Mouse (Mus musculus) hindbrain, embryonic 16.5 days (tissue): ENCODE measurements at regions not wholly inside any gene's neighbourhood (a gene's known extent, or its start where the extent isn't known, plus 50 kb on each side); places are given as distances from the start of the nearest gene placed in this dataset.

ENCODE experiments used
- ATAC-seq: fragments of 200-750 bp; cut with Nextera tagmentation; 2 replicates; pipeline ENCODE4 v1.8.0; 2017; ENCODE audit warnings: moderate TSS enrichment, moderate library complexity
- H3K27ac ChIP-seq: fragments of 300-500 bp; sonication (generic); 2 replicates; pipeline ENCODE4 v1.5.1; 2014; ENCODE audit warnings: low read depth, mild to moderate bottlenecking, control low read depth, low read length, moderate library complexity
- H3K27me3 ChIP-seq: fragments of 300-500 bp; sonication (generic); replicated peaks from 2 replicates; pipeline ENCODE4 v1.6.1; 2014; ENCODE audit warnings: low read length; ENCODE audit not compliant: control insufficient read depth, insufficient read depth
- H3K36me3 ChIP-seq: fragments of 300-500 bp; sonication (generic); 2 replicates; pipeline ENCODE4 v1.6.1; 2014; ENCODE audit warnings: mild to moderate bottlenecking, low read length, moderate library complexity, mixed read lengths; ENCODE audit not compliant: control insufficient read depth, insufficient read depth
- H3K4me1 ChIP-seq: fragments of 300-500 bp; sonication (generic); 2 replicates; pipeline ENCODE4 v1.6.1; 2014; ENCODE audit warnings: low read depth, low read length; ENCODE audit not compliant: control insufficient read depth, insufficient read depth
- H3K4me2 ChIP-seq: fragments of 300-500 bp; sonication (generic); 2 replicates; pipeline ENCODE4 v1.6.1; 2014; ENCODE audit warnings: mild to moderate bottlenecking, low read length, control low read depth, moderate library complexity
- H3K4me3 ChIP-seq: fragments of 300-500 bp; sonication (generic); 2 replicates; pipeline ENCODE4 v1.5.1; 2014; ENCODE audit warnings: mild to moderate bottlenecking, low read length, control low read depth, moderate library complexity
- H3K9ac ChIP-seq: fragments of 300-500 bp; sonication (generic); 2 replicates; pipeline ENCODE4 v1.6.1; 2014; ENCODE audit warnings: low read depth, mild to moderate bottlenecking, control low read depth, low read length, moderate library complexity
- H3K9me3 ChIP-seq: fragments of 300-500 bp; sonication (generic); 2 replicates; pipeline ENCODE4 v1.6.1; 2014; ENCODE audit warnings: mild to moderate bottlenecking, low read length, moderate library complexity; ENCODE audit not compliant: control insufficient read depth
- WGBS: fragments of 180-500 bp; shearing (Covaris S2); extraction: QIAGEN DNeasy Blood & Tissue Kit; methylation state at CpG from one replicate; pipeline ENCODE4 v1.1.7; 2014; 5-methylcytosine and 5-hydroxymethylcytosine counted together

DNA sequence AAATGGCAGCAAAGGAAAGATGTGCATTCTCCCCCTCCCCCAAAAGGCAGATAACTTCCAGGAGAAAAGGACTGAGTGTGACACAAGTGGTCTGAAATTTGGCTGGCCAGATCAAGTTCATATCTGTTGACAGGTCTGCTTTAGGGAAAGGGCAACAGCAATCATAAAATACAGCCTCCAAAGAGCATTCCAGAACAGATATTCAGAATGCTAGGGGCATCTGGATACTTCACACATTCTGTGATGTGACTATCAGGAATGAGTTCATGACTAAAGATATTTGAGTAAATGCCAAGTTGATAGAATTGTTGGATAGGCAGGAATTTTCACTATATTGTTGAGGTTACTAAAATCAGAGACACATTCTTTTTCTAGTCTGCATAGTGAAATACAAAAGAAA lies 208.2 kb downstream of the Inhba start:
- no peak overlapping the region for H3K4me2 ChIP-seq
- H3K27me3 ChIP-seq, result no peaks in the 10 kb centered on the region
- no peak overlapping the region for H3K27ac ChIP-seq
- H3K4me1 ChIP-seq, result no peaks in the 10 kb centered on the region
- no peak for ATAC-seq
- H3K36me3 ChIP-seq, result no peaks in the 10 kb centered on the region
- H3K9me3 ChIP-seq, result no peaks in the 10 kb centered on the region
- no peak overlapping the region for H3K4me3 ChIP-seq
- H3K9ac ChIP-seq, result no peak overlapping the region

DNA sequence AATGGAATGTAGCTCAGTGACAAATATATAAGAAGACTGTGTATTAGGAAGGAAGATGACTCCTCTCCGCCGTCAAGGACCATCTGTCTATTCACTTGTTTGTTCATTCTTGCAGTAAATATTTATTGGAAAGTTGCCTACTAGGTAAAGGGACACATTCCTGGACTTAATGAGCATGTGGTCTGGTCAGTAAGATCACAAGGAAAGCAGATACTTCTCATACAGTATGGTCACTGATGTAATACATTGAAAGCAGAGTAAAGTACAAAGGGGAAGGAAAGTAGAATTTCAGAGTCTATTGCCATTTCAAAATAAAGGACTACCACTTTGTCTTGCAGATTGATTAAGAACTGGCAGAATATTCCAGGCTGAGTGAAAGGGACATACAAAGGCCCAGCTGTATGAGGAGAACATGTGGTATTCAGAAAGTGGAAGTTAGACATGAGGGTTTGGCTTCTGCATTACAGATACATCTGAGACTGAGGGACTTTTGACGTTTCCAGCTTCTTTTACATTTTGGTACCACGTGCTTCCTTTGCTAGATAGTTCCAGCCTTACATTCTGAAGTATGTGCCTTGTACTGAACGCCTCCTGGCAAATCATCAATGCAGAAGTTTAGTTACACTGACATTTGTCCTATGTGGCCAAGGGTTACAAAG lies 211.4 kb downstream of the Inhba start:
- H3K9ac ChIP-seq, result no peak overlapping the region
- H3K4me2 ChIP-seq, result no peak overlapping the region
- no peaks in the 10 kb centered on the region for H3K27me3 ChIP-seq
- no peak overlapping the region for H3K4me3 ChIP-seq
- H3K9me3 ChIP-seq, result no peaks in the 10 kb centered on the region
- H3K27ac ChIP-seq, result no peak overlapping the region
- WGBS, result 78% methylated on average over 5 of the region's 5 CpGs
- ATAC-seq, result no peak
- no peaks in the 10 kb centered on the region for H3K4me1 ChIP-seq
- H3K36me3 ChIP-seq, result no peaks in the 10 kb centered on the region

DNA sequence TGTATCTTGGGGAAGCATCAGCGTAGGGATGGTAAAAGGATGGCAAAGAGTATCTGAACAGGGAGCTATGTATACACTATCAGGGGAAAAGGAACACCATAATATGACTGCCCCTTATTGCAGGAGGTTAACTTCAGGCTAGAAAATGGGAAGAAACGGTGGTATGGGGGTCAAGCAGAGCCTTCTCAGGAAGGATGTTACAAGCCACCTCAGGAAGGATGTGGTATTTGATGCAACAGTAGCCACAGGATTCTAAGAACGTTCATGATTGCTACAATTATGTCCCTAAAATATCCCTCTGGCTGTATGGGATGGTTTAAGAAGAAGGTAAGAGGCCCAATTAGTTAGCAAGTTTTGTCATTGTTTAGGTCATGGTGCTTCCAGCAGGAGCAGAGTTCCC lies 249.5 kb downstream of the Inhba start:
- Histone ChIP-seq H3K9ac (no peak overlapping the region), H3K4me1 (no peaks in the 10 kb centered on the region), H3K9me3 (no peaks in the 10 kb centered on the region), H3K27me3 (no peaks in the 10 kb centered on the region), H3K36me3 (no peaks in the 10 kb centered on the region), H3K4me3 (no peak overlapping the region), H3K4me2 (no peak overlapping the region), H3K27ac (no peak overlapping the region)
- no peak for ATAC-seq
- WGBS, result 83% methylated on average over 3 of the region's 3 CpGs

DNA sequence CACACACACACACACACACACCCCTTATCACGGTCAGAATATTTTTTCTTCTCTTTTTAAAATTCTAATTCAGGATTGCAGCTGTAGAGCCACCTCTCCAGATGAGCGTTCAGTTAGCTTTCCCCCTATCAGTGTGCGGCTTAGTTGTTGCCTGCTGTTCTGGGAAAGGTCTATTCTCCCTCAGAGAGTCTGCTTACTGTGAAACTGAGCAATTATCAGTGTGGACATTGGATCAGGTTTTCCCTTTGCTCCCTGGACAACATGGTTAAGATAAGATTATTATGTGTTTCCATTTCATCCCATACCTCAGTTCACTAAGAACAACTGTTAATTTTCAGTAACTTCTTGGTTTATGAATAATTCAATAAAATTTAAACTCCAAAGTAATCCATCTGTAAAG lies 268.3 kb downstream of the Inhba start:
- WGBS, result 89% methylated on average over 3 of the region's 3 CpGs

DNA sequence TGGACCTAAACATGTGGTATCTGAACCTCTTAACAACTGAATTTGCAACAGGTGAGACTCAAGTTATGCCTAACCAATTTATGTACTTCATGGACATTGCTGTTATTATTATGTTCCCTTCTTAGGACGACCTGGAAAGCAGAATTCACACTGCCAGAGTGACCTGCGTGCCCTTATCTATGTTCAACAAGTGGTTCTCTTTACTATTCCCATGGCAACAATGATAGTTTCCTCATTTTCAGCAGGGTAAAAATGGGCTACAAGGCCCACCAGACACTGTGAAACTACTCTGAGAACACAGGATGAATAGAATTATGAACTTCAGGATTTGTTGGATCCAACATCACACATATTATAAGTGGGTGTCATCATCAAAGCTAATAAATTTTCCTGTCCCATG lies 269.1 kb downstream of the Inhba start:
- Histone ChIP-seq H3K4me2 (no peak overlapping the region), H3K4me3 (no peak overlapping the region), H3K9ac (no peak overlapping the region), H3K4me1 (no peaks in the 10 kb centered on the region), H3K27ac (no peak overlapping the region), H3K9me3 (no peaks in the 10 kb centered on the region), H3K27me3 (no peaks in the 10 kb centered on the region), H3K36me3 (no peaks in the 10 kb centered on the region)
- ATAC-seq, result no peak
- 71% methylated on average over 2 of the region's 2 CpGs for WGBS

More for the DNA sequence above, 268.3 kb downstream of the Inhba start:
- H3K27me3 ChIP-seq, result no peaks in the 10 kb centered on the region
- H3K27ac ChIP-seq, result no peak overlapping the region
- no peak overlapping the region for H3K4me3 ChIP-seq
- no peak for ATAC-seq
- no peak overlapping the region for H3K4me2 ChIP-seq
- H3K9me3 ChIP-seq, result no peaks in the 10 kb centered on the region
- no peak overlapping the region for H3K9ac ChIP-seq
- no peaks in the 10 kb centered on the region for H3K4me1 ChIP-seq
- H3K36me3 ChIP-seq, result no peaks in the 10 kb centered on the region

DNA sequence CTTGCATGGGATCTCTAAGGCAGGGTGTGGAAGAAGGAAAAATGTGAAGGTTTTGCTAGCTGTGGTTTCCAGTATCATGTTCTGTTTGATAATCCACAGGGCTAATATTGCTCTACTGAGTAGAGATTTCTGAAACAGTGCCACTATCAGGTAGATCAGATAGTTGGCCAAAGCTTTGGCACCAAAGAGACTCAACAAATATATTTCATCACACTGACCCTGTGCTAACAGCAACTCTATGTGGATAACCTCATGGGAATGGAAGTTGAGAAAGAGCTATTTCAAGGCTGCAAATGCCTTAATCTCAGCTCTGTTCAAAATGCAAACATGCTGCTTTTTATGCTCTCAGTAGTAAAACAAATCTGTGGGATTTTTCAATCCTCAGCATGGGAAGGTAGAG lies 270.1 kb downstream of the Inhba start:
- H3K4me3 ChIP-seq, result no peak overlapping the region
- H3K27me3 ChIP-seq, result no peaks in the 10 kb centered on the region
- H3K4me2 ChIP-seq, result no peak overlapping the region
- H3K27ac ChIP-seq, result no peak overlapping the region
- no peaks in the 10 kb centered on the region for H3K36me3 ChIP-seq
- ATAC-seq, result no peak
- H3K9me3 ChIP-seq, result no peaks in the 10 kb centered on the region
- H3K4me1 ChIP-seq, result no peaks in the 10 kb centered on the region
- H3K9ac ChIP-seq, result no peak overlapping the region

DNA sequence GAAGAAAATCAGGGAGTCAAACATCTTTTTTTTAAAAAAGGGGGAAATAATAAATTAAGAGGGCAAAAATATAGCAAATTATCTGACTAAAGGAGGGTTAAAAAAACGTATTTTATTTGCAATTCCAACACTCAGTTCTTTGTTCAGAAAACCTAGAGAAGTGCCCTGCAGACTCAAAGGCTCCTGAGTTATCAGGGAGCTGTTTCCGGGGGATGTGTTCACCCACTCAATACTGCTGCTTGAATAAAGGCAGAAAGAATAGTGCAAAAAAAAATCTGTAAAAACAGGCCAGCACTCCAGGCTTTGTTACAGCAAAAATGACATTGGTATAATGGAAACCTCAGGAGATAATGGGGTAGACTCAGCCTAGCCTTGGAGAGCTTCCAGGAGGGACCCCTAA lies 270.6 kb downstream of the Inhba start:
- no peaks in the 10 kb centered on the region for H3K4me1 ChIP-seq
- WGBS, result 50% methylated on average over 2 of the region's 2 CpGs
- no peak for ATAC-seq
- H3K27me3 ChIP-seq, result no peaks in the 10 kb centered on the region
- no peak overlapping the region for H3K9ac ChIP-seq
- H3K36me3 ChIP-seq, result no peaks in the 10 kb centered on the region
- H3K4me2 ChIP-seq, result no peak overlapping the region
- H3K4me3 ChIP-seq, result no peak overlapping the region
- no peaks in the 10 kb centered on the region for H3K9me3 ChIP-seq
- no peak overlapping the region for H3K27ac ChIP-seq

DNA sequence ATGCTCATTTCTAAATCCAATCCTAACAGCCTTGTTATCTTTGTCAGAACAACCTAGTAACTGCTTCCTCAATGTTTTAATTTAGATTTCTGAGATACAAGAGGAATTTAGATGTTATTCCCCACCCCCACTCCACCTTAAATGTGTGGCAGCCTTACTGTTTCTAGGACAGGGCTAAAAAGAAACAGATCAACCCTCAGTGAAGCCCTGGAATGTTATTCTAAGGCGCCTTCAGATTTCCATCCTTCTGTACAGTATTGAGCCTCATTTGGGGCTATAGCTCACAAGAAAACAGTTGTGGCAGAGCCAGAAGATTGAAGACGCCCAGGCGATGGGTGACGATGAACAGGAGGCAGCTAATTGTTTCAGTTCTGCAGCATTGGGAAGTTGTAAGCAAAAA lies 271.7 kb downstream of the Inhba start:
- WGBS, result 88% methylated on average over 4 of the region's 4 CpGs
- no peaks in the 10 kb centered on the region for H3K36me3 ChIP-seq
- H3K4me3 ChIP-seq, result no peak overlapping the region
- no peaks in the 10 kb centered on the region for H3K27me3 ChIP-seq
- no peak for ATAC-seq
- no peak overlapping the region for H3K9ac ChIP-seq
- no peaks in the 10 kb centered on the region for H3K9me3 ChIP-seq
- H3K27ac ChIP-seq, result no peak overlapping the region
- no peak overlapping the region for H3K4me2 ChIP-seq
- H3K4me1 ChIP-seq, result no peaks in the 10 kb centered on the region

DNA sequence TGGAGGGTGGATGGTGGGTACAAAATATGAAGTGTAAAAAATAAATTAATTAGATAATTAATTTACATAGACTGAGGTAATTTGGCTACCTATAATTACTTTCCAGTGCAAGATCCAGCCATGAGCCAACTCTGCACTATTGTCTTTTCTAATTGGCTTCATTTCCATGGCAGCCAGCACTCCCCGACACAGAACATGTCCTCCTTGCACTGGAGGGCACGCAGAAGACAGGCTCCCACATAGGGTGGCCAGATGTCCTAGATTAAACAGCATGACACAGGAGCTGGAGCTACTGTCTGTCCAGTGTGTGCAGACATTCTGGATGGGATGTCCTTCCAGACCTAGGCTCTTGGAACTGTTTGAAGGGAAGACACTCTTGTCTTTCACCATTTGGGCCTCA lies 278.0 kb downstream of the Inhba start:
- no peaks in the 10 kb centered on the region for H3K9me3 ChIP-seq
- no peaks in the 10 kb centered on the region for H3K27me3 ChIP-seq
- no peak overlapping the region for H3K9ac ChIP-seq
- no peak overlapping the region for H3K4me3 ChIP-seq
- peak; percentile 17; the same call in 1 of the 2 replicates for ATAC-seq
- H3K4me2 ChIP-seq, result no peak overlapping the region
- no peak overlapping the region for H3K27ac ChIP-seq
- no peaks in the 10 kb centered on the region for H3K36me3 ChIP-seq
- no peaks in the 10 kb centered on the region for H3K4me1 ChIP-seq
- 52% methylated on average over 2 of the region's 2 CpGs for WGBS

DNA sequence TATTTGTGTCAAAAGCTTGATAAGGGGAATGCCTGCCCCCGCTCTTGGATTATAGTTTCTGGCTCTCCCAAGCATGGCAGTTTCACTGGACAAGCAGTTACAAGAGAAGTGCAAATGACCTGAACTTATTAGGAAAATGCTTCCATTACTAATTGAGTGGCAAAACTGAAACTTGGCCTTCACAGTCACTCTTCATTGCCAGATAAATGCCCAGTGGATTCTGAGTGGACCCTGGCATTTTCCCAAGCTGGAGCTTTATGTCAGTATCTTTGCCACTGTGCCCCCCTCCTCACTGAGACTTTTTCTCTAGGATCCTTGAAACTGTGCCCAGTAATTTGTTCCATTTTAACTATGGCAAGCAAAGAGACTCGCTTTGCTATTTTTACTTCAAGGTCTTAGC lies 279.1 kb downstream of the Inhba start:
- WGBS, result 74% methylated on average over 2 of the region's 2 CpGs

More for the DNA sequence above, 279.1 kb downstream of the Inhba start:
- Histone ChIP-seq H3K9ac (no peak overlapping the region), H3K4me1 (no peaks in the 10 kb centered on the region), H3K4me2 (no peak overlapping the region), H3K27ac (no peak overlapping the region), H3K9me3 (no peaks in the 10 kb centered on the region), H3K4me3 (no peak overlapping the region), H3K36me3 (no peaks in the 10 kb centered on the region), H3K27me3 (no peaks in the 10 kb centered on the region)
- ATAC-seq, result peak; percentile 78
